Mouse (Mus musculus) monocyte, adult 5-6 weeks (primary cell): ENCODE data around the gene Sord. TPM values are rescaled to one million over a fixed set of nuclear protein-coding genes. Genes with fewer than 3 reads are reported as not detected.

Experiments used
- total RNA-seq: library from RNA; stranded (forward); fragments of 200-1000, 200-491, 200-594 nt; gene quantifications from 3 replicates; pipeline ENCODE4 v1.2.3, GENCODE M21; 2017

Gene Sord
- total RNA-seq, 1 experiment from 2014 or later: 16.8 TPM

Other genes starting within 250 kb of the Sord start
- 29.4 to 41.8 TPM (median 34.8 TPM) in 3 replicates for gene Eif3j1, start 206.2 kb upstream of the Sord start, total RNA-seq
- gene Spg11, start 116.4 kb upstream of the Sord start, total RNA-seq: 20.2 to 28.8 TPM (median 21.4 TPM) in 3 replicates
- gene B2m, start 87.1 kb upstream of the Sord start, total RNA-seq: 4,524 to 5,565 TPM (median 5,404 TPM) in 3 replicates
- not detected in 3 replicates for gene Trim69, start 74.0 kb upstream of the Sord start, total RNA-seq
- gene Patl2, start 48.6 kb upstream of the Sord start, total RNA-seq: not detected in 3 replicates
- gene Terb2, start 48.5 kb upstream of the Sord start, total RNA-seq: 1.0 TPM in 1 of 3 replicates, not detected in the others
- not detected in 3 replicates for gene Duox2, start 63.7 kb downstream of the Sord start, total RNA-seq
- not detected in 3 replicates for gene Duoxa2, start 64.2 kb downstream of the Sord start, total RNA-seq
- gene Duoxa1, start 79.0 kb downstream of the Sord start, total RNA-seq: not detected in 3 replicates
- gene Duox1, start 80.9 kb downstream of the Sord start, total RNA-seq: not detected in 3 replicates
- 0.78 to 3.5 TPM (median 1.3 TPM) in 3 replicates for gene Shf, start 134.4 kb downstream of the Sord start, total RNA-seq
- gene Slc28a2, start 191.7 kb downstream of the Sord start, total RNA-seq: 49.1 to 75.5 TPM (median 56.6 TPM) in 3 replicates